Mouse (Mus musculus): ENCODE results near the gene Pde10a.

DNA sequence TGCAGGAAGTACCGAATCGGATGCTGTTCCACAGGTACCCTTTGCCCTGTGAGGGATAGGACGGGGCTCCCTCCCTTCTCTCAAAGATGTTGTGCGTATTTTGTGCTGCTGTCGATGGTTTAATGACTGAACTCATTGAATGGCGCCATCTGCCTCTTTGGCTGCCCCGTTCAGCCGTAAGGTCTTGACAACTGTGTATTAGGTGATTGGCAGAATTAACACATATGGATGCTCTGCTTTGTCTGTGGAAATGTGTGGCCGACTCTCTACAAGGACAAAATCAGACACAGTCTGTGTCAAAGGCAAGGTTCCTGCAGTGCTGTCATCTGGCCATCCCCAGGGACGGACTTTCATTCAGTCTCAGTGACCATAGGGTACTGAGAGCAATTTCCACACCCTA lies 372.6 kb downstream of the Pde10a start:
- TF ChIP-seq CTCF (IDR thresholded peaks at IDR 0.05), result no peak
- TF ChIP-seq POLR2A (IDR thresholded peaks at IDR 0.05; ENCODE audit: insufficient read depth, low read depth, low read length), result no peak
- TF ChIP-seq EP300 (IDR thresholded peaks at IDR 0.05; ENCODE audit: insufficient read depth, low read depth, low read length), result no peak
